Mouse (Mus musculus) megakaryocyte, embryonic 14.5 days (primary cell): ENCODE measurements around the gene Dapk2.

ENCODE experiments used
- FLI1 ChIP-seq: IDR thresholded peaks from 2 replicates; pipeline ENCODE4 v1.6.1; 2012; ENCODE audit warnings: low read length, inconsistent platforms, mixed read lengths
- GATA1 ChIP-seq: IDR thresholded peaks from 3 replicates; pipeline ENCODE4 v1.6.1; 2012; ENCODE audit warnings: mixed read lengths, low read length, inconsistent platforms, borderline replicate concordance

DNA sequence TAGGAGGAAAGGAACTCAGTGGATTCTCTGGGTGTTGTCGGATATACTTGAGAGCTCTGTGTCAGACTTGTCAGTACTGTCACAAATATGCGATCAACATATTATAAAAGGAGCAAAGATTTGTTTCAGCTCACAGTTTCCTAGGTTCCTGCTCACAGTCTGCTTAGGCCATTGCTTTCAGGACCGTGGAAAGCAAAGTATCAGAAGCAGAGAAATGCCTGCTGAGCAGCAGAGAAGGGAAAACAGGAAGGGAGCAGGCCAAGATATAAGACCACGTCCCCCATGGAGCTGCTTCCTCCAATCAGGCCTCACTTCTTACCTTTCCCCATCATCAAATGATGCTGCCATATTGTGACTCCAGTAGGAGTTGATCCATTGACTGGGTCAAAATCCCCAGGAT, 140.8 kb downstream of the Dapk2 start:
- TF ChIP-seq GATA1 (no peak), FLI1 (no peak)
